Mouse (Mus musculus) embryonic facial prominence, embryonic 12.5 days (tissue): ENCODE measurements around the gene Smg5. TPM values are rescaled to one million over a fixed set of nuclear protein-coding genes. Genes with fewer than 3 reads are reported as not detected.
"Not testable (repeated sequence)": the region's sequence is repeated elsewhere in the genome, so short reads cannot be mapped to it uniquely, and the experiment has no call there.

Source experiments
- ATAC-seq: fragments of 200-750 bp; cut with Nextera tagmentation; 2 replicates; pipeline ENCODE4 v1.8.0; 2017; ENCODE audit not compliant: insufficient number of reproducible peaks, insufficient read depth, low FRiP score, low TSS enrichment
- H3K27ac ChIP-seq: fragments of 300-500 bp; sonication (generic); 2 replicates; pipeline ENCODE4 v1.5.1; 2016; ENCODE audit warnings: mild to moderate bottlenecking
- H3K27me3 ChIP-seq: fragments of 300-500 bp; sonication (generic); 2 replicates; pipeline ENCODE4 v1.6.1; 2016; ENCODE audit warnings: mild to moderate bottlenecking, moderate library complexity
- H3K36me3 ChIP-seq: fragments of 300-500 bp; sonication (generic); 2 replicates; pipeline ENCODE4 v1.6.1; 2016; ENCODE audit warnings: mild to moderate bottlenecking
- H3K4me1 ChIP-seq: fragments of 300-500 bp; sonication (generic); 2 replicates; pipeline ENCODE4 v1.6.1; 2016
- H3K4me2 ChIP-seq: fragments of 300-500 bp; sonication (generic); replicated peaks from 2 replicates; pipeline ENCODE4 v1.6.1; 2016; ENCODE audit warnings: mild to moderate bottlenecking, moderate library complexity
- H3K4me3 ChIP-seq: fragments of 300-500 bp; sonication (generic); 2 replicates; pipeline ENCODE4 v1.5.1; 2016; ENCODE audit warnings: mild to moderate bottlenecking
- H3K9ac ChIP-seq: fragments of 300-500 bp; sonication (generic); 2 replicates; pipeline ENCODE4 v1.6.1; 2016; ENCODE audit warnings: mild to moderate bottlenecking, moderate library complexity
- H3K9me3 ChIP-seq: fragments of 300-500 bp; sonication (generic); 2 replicates; pipeline ENCODE4 v1.6.1; 2016; ENCODE audit warnings: mild to moderate bottlenecking, moderate library complexity
- WGBS: fragments of 180-500 bp; shearing (Covaris S2); methylation state at CpG from one replicate; pipeline ENCODE4 v1.1.7; 2016; 5-methylcytosine and 5-hydroxymethylcytosine counted together
- polyA plus RNA-seq: library from polyadenylated mRNA; unstranded; fragments of >200 nt; fragmentation: Nextera tagmentation; extraction: Ambion mirVana; gene quantifications from 2 replicates; pipeline ENCODE4 v1.2.1, GENCODE M21; 2016

Smg5 gene
- polyA plus RNA-seq, 1 experiment from 2014 or later = 65.1 TPM

DNA sequence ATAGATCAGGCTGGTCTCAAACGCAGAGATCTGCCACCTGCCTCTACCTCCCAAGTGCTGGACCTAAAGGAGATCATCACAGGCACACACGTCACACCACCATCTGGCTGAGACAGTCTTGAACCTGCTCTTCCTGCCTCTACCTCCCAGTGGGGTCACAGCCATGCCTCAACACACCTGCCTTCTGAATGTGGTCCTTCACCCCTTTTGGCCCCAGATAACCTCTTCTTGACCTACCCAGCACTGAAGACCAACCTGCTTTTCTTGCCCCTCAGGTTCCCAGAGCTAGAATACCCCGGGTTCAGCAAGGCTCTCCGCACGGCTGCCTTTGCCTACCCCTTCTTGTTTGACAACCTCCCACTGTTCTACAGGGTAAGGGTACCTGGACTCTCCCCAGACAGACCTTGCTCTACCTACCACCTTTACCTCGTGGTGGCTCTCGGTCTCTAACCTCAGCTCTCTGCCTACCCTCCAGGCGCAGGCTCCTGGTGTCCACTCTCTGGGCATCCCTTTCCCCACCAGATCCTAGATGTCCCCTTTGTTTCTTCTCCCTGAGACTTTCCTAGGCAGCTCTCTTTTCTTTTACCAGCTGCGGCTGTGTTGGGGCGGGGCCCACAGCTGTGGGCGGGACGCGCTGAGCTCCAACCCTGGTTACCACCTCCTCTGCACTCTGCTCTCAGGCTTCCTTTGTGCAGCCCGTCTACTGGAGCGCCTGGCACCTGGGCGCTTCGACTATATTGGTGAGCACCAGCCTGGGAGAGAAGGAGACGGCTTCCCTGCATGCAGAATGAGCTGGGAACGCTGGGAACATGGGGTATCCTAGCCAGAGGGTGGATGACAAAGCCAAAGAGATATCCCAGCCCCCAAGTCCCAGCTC, 39.9 kb downstream of the Smg5 start:
- peak overlapping the region; percentile 19; the same call in 1 of the 2 replicates for H3K4me3 ChIP-seq
- peak; percentile 84 for ATAC-seq
- 0 out of 2 replicates have a peak overlapping the region, but pooled peaks have one; percentile 30 for H3K27ac ChIP-seq
- not testable (repeated sequence) for H3K4me1 ChIP-seq, H3K9ac ChIP-seq, H3K9me3 ChIP-seq, H3K36me3 ChIP-seq, H3K27me3 ChIP-seq
- peak overlapping the region; percentile 44 for H3K4me2 ChIP-seq
- WGBS = 10% methylated on average over 19 of the region's 19 CpGs

DNA sequence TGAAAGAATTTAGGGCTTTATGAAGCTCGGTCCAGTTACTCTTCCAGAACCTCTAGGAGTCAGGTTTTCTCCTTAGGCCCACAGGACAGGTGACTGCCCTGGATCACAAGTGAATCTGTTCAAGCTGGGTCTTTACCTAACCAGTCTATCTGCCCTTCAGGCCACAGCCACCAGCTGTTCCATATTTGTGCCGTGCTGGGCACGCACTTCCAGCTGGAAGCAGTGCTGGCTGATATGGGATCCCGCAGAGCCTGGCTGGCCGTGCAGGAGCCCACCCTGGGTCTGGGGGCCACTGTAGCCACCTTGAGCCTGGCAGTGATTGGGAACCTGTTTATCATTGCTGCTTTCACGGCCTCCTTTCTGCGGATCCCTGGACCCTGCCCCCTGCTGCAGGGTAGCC, 40.6 kb downstream of the Smg5 start:
- H3K4me3 ChIP-seq, H3K9ac ChIP-seq, ATAC-seq, H3K4me1 ChIP-seq, H3K9me3 ChIP-seq, H3K27ac ChIP-seq, H3K27me3 ChIP-seq, H3K36me3 ChIP-seq: not testable (repeated sequence)
- 23% methylated on average over 7 of the region's 7 CpGs for WGBS
- peak overlapping the region; percentile 44 for H3K4me2 ChIP-seq

DNA sequence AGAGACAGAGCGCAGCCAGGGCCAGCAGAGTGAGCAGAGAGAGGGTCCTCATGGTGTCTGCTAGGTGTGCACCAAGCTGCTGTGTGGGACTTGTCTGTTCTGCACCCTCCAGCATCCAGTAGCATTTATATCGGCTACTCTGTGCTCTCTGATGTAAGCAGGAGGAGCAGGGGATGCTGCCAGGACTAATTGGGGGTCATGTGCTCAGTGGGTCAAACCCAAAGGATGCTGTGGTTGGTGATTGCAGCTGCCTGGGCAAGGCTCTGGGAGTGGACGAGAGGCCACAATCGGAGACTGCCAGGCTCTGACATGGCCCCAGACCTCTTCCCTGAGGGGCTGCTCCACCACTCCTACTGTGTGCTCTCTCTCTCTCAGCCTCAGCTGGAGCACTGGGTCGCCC, 42.5 kb downstream of the Smg5 start, which contains the start of gene Bglap2:
TSS of gene Bglap2 (minus strand) at position 101 of the 400 bp plus-strand sequence.
- not testable (repeated sequence) for H3K4me3 ChIP-seq, H3K27me3 ChIP-seq, H3K27ac ChIP-seq, H3K4me1 ChIP-seq, H3K9me3 ChIP-seq, H3K36me3 ChIP-seq, H3K4me2 ChIP-seq, ATAC-seq, H3K9ac ChIP-seq
- 71% methylated on average over 5 of the region's 5 CpGs for WGBS

DNA sequence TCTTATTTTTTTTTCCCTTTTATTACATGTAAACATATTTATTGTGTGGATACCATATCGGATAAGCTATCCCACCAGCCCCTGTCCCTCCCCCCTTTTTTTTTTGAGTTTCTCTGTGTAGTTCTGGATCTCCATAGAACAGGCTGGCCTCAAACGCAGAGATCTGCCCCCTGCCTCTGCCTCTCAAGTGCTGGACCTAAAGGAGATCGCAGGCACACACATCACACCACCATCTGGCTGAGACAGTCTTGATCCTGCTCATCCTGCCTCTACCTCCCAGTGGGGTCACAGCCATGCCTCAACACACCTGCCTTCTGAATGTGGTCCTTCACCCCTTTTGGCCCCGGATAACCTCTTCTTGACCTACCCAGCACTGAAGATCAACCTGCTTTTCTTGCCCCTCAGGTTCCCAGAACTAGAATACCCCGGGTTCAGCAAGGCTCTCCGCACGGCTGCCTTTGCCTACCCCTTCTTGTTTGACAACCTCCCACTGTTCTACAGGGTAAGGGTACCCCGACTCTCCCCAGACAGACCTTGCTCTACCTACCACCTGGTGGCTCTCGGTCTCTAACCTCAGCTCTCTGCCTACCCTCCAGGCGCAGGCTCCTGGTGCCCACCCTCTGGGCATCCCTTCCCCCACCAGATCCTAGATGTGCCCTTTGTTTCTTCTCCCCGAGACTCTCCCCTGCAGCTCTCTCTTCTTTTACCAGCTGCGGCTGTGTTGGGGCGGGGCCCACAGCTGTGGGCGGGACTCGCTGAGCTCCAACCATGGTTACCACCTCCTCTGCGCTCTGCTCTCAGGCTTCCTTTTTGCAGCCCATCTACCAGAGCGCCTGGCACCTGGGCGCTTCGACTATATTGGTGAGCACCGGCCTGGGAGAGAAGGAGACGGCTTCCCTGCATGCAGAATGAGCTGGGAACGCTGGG, 45.6 kb downstream of the Smg5 start:
- ATAC-seq = peak; percentile 71
- H3K4me2 ChIP-seq = peak overlapping the region; percentile 47
- not testable (repeated sequence) for H3K4me1 ChIP-seq, H3K27me3 ChIP-seq, H3K9me3 ChIP-seq, H3K36me3 ChIP-seq
- 0 out of 2 replicates have a peak overlapping the region, but pooled peaks have one; percentile 27 for H3K9ac ChIP-seq
- WGBS = 8% methylated on average over 22 of the region's 22 CpGs
- H3K4me3 ChIP-seq = peak overlapping the region; percentile 29
- 0 out of 2 replicates have a peak overlapping the region, but pooled peaks have one; percentile 41 for H3K27ac ChIP-seq

DNA sequence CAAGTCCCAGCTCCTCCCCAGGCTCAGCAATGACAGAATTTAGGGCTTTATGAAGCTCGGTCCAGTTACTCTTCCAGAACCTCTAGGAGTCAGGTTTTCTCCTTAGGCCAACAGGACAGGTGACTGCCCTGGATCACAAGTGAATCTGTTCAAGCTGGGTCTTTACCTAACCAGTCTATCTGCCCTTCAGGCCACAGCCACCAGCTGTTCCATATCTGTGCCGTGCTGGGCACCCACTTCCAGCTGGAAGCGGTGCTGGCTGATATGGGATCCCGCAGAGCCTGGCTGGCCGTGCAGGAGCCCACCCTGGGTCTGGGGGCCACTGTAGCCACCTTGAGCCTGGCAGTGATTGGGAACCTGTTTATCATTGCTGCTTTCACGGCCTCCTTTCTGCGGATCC, 46.3 kb downstream of the Smg5 start:
- ATAC-seq, H3K27me3 ChIP-seq, H3K9me3 ChIP-seq, H3K36me3 ChIP-seq, H3K4me3 ChIP-seq, H3K9ac ChIP-seq, H3K27ac ChIP-seq, H3K4me1 ChIP-seq: not testable (repeated sequence)
- peak overlapping the region; percentile 47; the same call in 1 of the 2 replicates for H3K4me2 ChIP-seq
- 64% methylated on average over 3 of the region's 7 CpGs for WGBS

DNA sequence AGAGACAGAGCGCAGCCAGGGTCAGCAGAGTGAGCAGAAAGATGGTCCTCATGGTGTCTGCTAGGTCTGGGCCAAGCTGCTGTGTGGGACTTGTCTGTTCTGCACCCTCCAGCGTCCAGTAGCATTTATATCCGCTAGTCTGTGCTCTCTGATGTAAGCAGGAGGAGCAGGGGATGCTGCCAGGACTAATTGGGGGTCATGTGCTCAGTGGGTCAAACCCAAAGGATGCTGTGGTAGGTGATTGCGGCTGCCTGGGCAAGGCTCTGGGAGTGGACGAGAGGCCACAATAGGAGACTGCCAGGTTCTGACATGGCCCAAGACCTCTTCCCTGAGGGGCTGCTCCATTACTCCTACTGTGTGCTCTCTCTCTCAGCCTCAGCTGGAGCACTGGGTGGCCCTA, 48.3 kb downstream of the Smg5 start, which contains the start of gene Bglap:
TSS of gene Bglap (minus strand) at position 101 of the 400 bp plus-strand sequence.
- Histone ChIP-seq H3K27me3 (no peaks in the 10 kb centered on the region), H3K4me3 (no peak within 1 kb of the TSS), H3K4me1 (no peaks in the 10 kb centered on the region), H3K9me3 (no peaks in the 10 kb centered on the region), H3K27ac (no peak within 1 kb of the TSS), H3K4me2 (no peak within 1 kb of the TSS), H3K36me3 (no peaks in the 10 kb centered on the region), H3K9ac (no peak within 1 kb of the TSS)
- 78% methylated on average over 5 of the region's 5 CpGs for WGBS
- no peak for ATAC-seq

DNA sequence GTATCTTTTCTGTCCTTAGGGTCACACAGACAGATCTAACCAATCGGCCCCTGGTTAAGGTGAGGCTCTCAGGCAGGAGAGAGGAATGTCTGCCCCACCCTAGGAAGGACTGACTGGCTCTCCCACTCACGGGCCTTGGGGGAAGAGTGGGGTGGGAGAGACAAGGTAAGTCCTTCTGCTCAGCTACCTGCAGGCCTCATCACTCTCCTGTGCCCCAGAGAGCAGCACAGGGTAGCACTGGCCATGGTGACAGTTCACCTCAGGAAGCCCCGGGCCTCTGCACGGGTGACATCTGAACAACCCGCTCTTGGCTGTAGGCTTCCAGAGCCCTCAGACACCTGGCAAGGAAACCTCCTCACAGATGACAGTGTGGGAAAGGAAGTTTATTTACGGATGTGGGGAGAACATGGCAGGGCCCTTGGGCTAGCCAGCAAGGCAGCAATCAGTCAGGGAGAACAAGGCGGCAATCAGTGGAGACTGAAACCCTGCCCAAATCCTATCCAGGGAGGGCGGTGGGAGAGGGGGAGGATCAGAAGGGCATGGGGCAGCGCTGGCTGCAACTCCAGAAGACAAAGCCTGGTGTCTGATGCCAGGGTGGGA, 57.8 kb downstream of the Smg5 start:
- ATAC-seq = no peak
- H3K9ac ChIP-seq = no peak overlapping the region
- whole genome bisulfite sequencing = 85% methylated on average over 9 of the region's 9 CpGs
- no peaks in the 10 kb centered on the region for H3K9me3 ChIP-seq
- no peaks in the 10 kb centered on the region for H3K4me1 ChIP-seq
- H3K27ac ChIP-seq = no peak overlapping the region
- no peak overlapping the region for H3K4me3 ChIP-seq
- H3K36me3 ChIP-seq = peaks cover 46% of the 10 kb centered on the region
- no peaks in the 10 kb centered on the region for H3K27me3 ChIP-seq
- no peak overlapping the region for H3K4me2 ChIP-seq

DNA sequence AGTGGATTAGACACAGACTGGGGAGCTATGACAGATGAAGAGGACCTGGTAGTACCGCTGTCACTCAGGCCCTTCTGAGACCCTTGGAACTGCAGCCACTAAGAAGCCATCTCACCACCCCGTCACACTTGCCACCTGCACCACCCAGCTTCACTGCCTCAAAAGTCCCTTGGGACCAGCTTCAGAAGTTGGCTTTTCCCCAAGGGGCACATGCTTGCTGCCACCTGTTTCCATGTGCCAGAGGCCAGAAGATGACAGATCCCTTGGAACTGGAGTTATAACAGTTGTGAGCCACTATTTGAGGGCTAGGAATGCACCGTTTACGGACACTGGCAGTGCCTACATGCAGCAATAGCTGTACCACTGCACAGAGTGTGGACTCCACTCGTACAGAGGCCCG, 59.2 kb downstream of the Smg5 start:
- Histone ChIP-seq H3K27me3 (no peaks in the 10 kb centered on the region), H3K9ac (no peak overlapping the region), H3K36me3 (peaks cover 47% of the 10 kb centered on the region), H3K27ac (no peak overlapping the region), H3K4me2 (no peak overlapping the region), H3K4me3 (no peak overlapping the region), H3K4me1 (no peaks in the 10 kb centered on the region), H3K9me3 (no peaks in the 10 kb centered on the region)
- 92% methylated on average over 6 of the region's 6 CpGs for WGBS
- ATAC-seq = no peak

DNA sequence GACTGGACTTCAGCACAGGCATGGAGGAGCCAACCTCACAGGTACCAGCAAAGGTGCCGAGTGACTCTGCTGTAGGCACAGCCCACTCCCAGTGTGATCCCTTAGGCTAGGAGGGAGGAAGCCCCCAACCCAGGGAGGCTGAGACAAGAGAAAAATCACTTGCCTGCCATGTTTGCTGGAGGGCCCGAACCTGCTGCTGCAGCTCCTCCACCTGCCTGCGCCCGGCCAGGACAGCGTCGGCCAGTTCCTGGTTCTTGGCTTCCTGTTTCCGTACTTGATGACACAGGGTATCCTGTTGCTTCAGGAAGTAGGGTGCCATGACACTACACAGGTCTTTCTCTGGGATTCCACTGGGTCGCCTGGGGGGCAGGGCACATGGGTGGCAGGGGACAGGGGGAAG, 59.7 kb downstream of the Smg5 start:
- Histone ChIP-seq H3K4me1 (no peaks in the 10 kb centered on the region), H3K27ac (no peak overlapping the region), H3K9me3 (no peaks in the 10 kb centered on the region), H3K27me3 (no peaks in the 10 kb centered on the region), H3K4me3 (no peak overlapping the region), H3K36me3 (peaks cover 50% of the 10 kb centered on the region), H3K4me2 (no peak overlapping the region), H3K9ac (no peak overlapping the region)
- WGBS = 93% methylated on average over 8 of the region's 8 CpGs
- ATAC-seq = no peak

DNA sequence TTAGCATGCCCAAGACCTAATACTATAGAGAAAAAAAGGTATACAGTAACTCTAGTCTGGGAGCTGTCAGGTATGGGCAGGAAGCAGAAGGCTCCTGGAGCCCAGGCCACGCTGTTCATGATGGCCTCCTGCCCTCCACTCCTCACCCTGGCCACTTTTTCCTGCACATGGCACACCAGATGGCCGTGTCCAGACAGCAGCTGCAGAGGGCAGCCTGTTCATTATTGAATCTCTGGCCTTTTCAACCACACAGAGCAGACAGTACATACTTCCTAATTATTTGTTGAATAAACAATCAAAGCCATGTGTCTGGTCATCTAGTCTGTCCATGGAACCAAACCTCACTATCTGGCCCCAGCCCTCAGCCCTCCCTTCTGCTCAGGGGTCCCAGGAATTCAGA, 62.6 kb downstream of the Smg5 start:
- Histone ChIP-seq H3K4me3 (no peak overlapping the region), H3K27me3 (no peaks in the 10 kb centered on the region), H3K36me3 (peaks cover 52% of the 10 kb centered on the region), H3K9me3 (no peaks in the 10 kb centered on the region), H3K27ac (no peak overlapping the region), H3K9ac (no peak overlapping the region), H3K4me1 (no peaks in the 10 kb centered on the region), H3K4me2 (no peak overlapping the region)
- 77% methylated on average over 2 of the region's 2 CpGs for WGBS
- no peak for ATAC-seq

DNA sequence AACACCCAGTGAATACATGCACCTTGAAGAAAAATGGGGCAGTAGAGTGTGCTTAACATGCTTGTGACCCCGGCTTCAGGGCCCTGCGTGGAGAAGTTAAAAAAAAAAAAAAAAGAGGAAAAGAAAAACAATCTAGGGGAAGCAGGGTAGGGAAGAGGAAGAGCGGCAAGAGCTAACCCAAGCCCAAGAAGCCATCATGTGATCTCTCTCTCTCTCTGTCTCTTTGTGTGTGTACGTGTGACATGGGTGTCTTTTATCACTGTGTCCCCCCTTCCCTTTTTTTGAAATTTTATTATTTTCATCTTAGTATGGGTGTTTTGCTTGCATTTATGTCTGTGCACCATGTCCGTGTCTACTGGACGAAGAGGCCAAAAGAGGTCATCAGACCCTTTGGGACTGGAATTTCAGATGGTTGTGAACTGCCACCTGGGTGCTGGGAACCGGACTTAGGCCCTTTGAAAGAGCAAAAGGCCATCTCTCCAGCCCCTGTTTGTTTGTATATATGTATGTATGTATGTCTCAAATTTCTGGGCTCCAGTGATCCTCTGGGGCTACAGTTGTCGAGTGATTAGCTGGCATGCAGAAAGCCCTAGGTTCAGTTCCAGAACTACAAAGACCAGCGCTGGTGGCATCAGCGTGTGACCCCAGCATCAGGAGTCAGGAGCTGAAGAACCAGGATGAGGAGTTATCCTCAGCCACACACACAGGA, 67.6 kb downstream of the Smg5 start:
- H3K27me3 ChIP-seq = no peaks in the 10 kb centered on the region
- no peaks in the 10 kb centered on the region for H3K9me3 ChIP-seq
- H3K4me1 ChIP-seq = peaks cover 3% of the 10 kb centered on the region
- 89% methylated on average over 10 of the region's 10 CpGs for WGBS
- H3K27ac ChIP-seq = no peak overlapping the region
- no peak overlapping the region for H3K9ac ChIP-seq
- H3K4me3 ChIP-seq = no peak overlapping the region
- H3K36me3 ChIP-seq = peaks cover 15% of the 10 kb centered on the region
- no peak for ATAC-seq
- H3K4me2 ChIP-seq = no peak overlapping the region
